Mouse (Mus musculus) hindbrain, embryonic 13.5 days (tissue): ENCODE data around the gene Efl1. TPM values are rescaled to one million over a fixed set of nuclear protein-coding genes. Genes with fewer than 3 reads are reported as not detected.

Source experiments
- ATAC-seq: fragments of 200-750 bp; cut with Nextera tagmentation; 2 replicates; pipeline ENCODE4 v1.8.0; 2017; ENCODE audit warnings: moderate TSS enrichment; ENCODE audit not compliant: low FRiP score
- H3K27ac ChIP-seq: fragments of 300-500 bp; sonication (generic); 2 replicates; pipeline ENCODE4 v1.5.1; 2015; ENCODE audit warnings: inconsistent platforms, mild to moderate bottlenecking, moderate library complexity
- H3K27me3 ChIP-seq: fragments of 300-500 bp; sonication (generic); 2 replicates; pipeline ENCODE4 v1.6.1; 2015; ENCODE audit warnings: mild to moderate bottlenecking, inconsistent platforms
- H3K36me3 ChIP-seq: fragments of 300-500 bp; sonication (generic); 2 replicates; pipeline ENCODE4 v1.6.1; 2015; ENCODE audit warnings: mild to moderate bottlenecking, inconsistent platforms
- H3K4me1 ChIP-seq: fragments of 300-500 bp; sonication (generic); replicated peaks from 2 replicates; pipeline ENCODE4 v1.6.1; 2015; ENCODE audit warnings: inconsistent platforms
- H3K4me2 ChIP-seq: fragments of 300-500 bp; sonication (generic); 2 replicates; pipeline ENCODE4 v1.6.1; 2015; ENCODE audit warnings: inconsistent platforms, mild to moderate bottlenecking, moderate library complexity
- H3K4me3 ChIP-seq: fragments of 300-500 bp; sonication (generic); 2 replicates; pipeline ENCODE4 v1.5.1; 2015; ENCODE audit warnings: mild to moderate bottlenecking, inconsistent platforms
- H3K9ac ChIP-seq: fragments of 300-500 bp; sonication (generic); 2 replicates; pipeline ENCODE4 v1.6.1; 2015; ENCODE audit warnings: mild to moderate bottlenecking, inconsistent platforms
- H3K9me3 ChIP-seq: fragments of 300-500 bp; sonication (generic); 2 replicates; pipeline ENCODE4 v1.6.1; 2016; ENCODE audit warnings: inconsistent platforms
- WGBS: fragments of 180-500 bp; shearing (Covaris S2); methylation state at CpG from one replicate; pipeline ENCODE4 v1.1.7; 2015; 5-methylcytosine and 5-hydroxymethylcytosine counted together
- polyA plus RNA-seq: library from polyadenylated mRNA; unstranded; fragments of >200 nt; fragmentation: Nextera tagmentation; extraction: Ambion mirVana; gene quantifications from 2 replicates; pipeline ENCODE4 v1.2.1, GENCODE M21; 2015

The Efl1 gene
- polyA plus RNA-seq, 1 experiment from 2014 or later = 22.4 TPM

DNA sequence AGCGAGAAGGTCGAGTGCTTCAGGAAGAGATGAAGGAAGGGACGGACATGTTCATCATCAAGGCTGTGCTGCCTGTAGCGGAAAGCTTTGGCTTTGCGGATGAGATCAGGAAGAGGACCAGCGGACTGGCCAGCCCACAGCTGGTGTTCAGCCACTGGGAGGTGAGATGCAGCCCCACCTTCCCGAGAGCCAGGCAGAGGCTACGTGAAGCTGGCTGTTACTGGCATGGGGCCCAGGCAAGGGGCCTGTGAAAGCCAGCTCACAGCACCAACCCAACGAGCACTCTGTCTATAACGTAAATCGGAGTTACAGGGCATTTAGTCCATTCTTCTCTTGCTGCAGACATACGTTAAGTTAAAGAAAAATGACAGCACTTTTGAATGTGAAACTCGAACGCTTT lies 124.1 kb downstream of the Efl1 start:
- no peaks in the 10 kb centered on the region for H3K9me3 ChIP-seq
- H3K27me3 ChIP-seq = no peaks in the 10 kb centered on the region
- WGBS = 57% methylated on average over 14 of the region's 14 CpGs
- H3K4me2 ChIP-seq = no peak overlapping the region
- no peak overlapping the region for H3K4me3 ChIP-seq
- H3K27ac ChIP-seq = peak overlapping the region; percentile 30; the same call in 1 of the 2 replicates
- 0 out of 2 replicates have a peak, but pooled peaks have one; percentile 25 for ATAC-seq
- H3K36me3 ChIP-seq = peaks cover 4% of the 10 kb centered on the region; the same call in 1 of the 2 replicates
- peak overlapping the region; percentile 43; the same call in 1 of the 2 replicates for H3K9ac ChIP-seq
- H3K4me1 ChIP-seq = peaks cover 26% of the 10 kb centered on the region

DNA sequence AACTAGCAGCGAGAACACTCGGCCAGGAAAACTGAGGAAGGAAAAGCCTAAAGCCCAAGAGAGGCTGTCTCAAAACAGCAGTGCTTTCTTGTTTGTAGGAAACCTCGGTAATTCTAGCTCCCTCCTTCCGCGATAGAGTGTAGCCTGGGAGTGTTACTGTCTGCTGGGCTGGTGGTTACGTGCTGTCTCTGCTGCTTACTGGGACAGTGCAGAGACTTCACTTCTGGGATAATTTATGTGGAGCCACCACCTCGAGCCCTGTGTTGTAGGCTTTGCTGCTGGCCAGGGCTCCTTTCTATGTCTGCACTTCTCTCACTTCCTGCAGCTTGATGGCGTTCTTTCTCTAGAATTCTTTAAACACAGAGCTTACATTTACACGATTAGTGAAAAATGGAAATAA lies 124.7 kb downstream of the Efl1 start:
- no peak overlapping the region for H3K4me3 ChIP-seq
- peak overlapping the region; percentile 46 for H3K27ac ChIP-seq
- peaks cover 26% of the 10 kb centered on the region for H3K4me1 ChIP-seq
- H3K4me2 ChIP-seq = no peak overlapping the region
- 63% methylated on average over 9 of the region's 9 CpGs for whole genome bisulfite sequencing
- peaks cover 9% of the 10 kb centered on the region for H3K36me3 ChIP-seq
- no peaks in the 10 kb centered on the region for H3K27me3 ChIP-seq
- no peak for ATAC-seq
- no peaks in the 10 kb centered on the region for H3K9me3 ChIP-seq
- no peak overlapping the region; the same call in 1 of the 2 replicates for H3K9ac ChIP-seq

DNA sequence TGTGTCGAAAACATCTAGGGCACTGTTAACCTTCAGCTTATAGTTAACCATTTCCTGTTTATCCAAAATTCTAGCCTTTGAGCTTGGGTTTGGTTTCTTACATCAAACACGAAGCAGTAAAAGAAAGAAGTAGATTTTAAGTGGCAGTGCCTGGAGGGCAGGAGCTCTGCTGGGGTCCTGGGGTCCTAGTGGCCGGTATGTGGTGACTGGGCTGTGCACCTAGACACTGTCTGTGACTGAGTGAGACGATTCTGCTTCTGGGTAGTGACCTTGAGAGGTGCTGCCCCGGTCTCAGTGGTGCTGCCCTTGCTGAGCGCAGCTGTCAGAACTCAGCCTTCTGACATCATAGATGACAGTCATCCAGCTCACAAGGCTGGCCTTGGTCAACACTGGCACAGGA lies 125.5 kb downstream of the Efl1 start:
- Histone ChIP-seq H3K9ac (no peak overlapping the region), H3K27me3 (no peaks in the 10 kb centered on the region), H3K4me1 (peaks cover 26% of the 10 kb centered on the region), H3K9me3 (no peaks in the 10 kb centered on the region), H3K27ac (no peak overlapping the region), H3K4me3 (no peak overlapping the region), H3K4me2 (no peak overlapping the region), H3K36me3 (peaks cover 9% of the 10 kb centered on the region)
- ATAC-seq = no peak
- 85% methylated on average over 6 of the region's 6 CpGs for WGBS

DNA sequence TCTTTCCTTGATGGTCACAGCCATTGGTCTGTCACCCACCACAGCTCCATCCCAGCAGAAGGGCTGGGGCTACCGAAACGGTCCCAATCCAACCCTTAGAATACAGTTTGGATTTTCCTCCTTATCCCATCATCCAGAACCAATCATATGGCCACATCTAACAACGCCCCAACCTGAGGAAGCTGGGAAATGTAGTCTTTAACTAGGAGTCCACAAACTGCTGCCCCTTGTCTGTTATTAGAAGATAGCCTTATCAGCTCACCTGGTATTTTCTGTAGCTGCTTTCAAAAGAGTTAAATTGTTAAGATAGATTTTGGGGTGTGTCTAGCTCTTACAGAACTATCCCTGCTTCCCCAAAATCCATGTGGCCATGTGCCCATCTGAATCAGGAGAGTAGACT lies 126.7 kb downstream of the Efl1 start:
- WGBS = 93% methylated on average over 3 of the region's 3 CpGs
- peaks cover 14% of the 10 kb centered on the region for H3K36me3 ChIP-seq
- no peaks in the 10 kb centered on the region for H3K27me3 ChIP-seq
- H3K9ac ChIP-seq = no peak overlapping the region
- ATAC-seq = no peak
- H3K9me3 ChIP-seq = no peaks in the 10 kb centered on the region
- H3K4me3 ChIP-seq = no peak overlapping the region
- no peak overlapping the region for H3K4me2 ChIP-seq
- no peak overlapping the region for H3K27ac ChIP-seq
- H3K4me1 ChIP-seq = peaks cover 17% of the 10 kb centered on the region

DNA sequence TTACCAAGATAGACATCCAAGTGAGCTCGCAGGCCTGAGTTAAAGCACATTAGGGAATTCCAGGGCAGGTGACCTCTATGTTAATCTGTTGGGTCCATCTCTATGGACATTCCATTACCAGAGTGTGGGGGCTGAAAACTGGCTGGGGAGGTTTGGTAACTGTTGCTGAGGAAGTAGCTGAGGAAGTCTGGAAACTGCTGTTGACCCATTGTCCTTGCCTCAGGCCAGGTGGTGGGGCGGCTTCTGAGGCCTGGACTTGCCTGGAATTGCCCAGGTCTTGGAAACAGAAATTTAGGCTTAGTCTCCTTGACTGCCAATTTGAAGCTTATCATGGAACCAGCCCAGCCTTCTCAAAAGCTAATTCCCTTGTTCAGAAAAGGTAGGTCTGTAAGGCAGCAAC lies 134.7 kb downstream of the Efl1 start:
- no peaks in the 10 kb centered on the region for H3K27me3 ChIP-seq
- no peak overlapping the region for H3K9ac ChIP-seq
- H3K9me3 ChIP-seq = no peaks in the 10 kb centered on the region
- WGBS = 88% methylated on average over 2 of the region's 2 CpGs
- ATAC-seq = no peak
- H3K4me1 ChIP-seq = 0 out of 2 replicates have a peak, but pooled peaks cover 3% of the 10 kb centered on the region
- no peak overlapping the region for H3K4me3 ChIP-seq
- no peak overlapping the region for H3K27ac ChIP-seq
- peaks cover 6% of the 10 kb centered on the region for H3K36me3 ChIP-seq
- no peak overlapping the region for H3K4me2 ChIP-seq

DNA sequence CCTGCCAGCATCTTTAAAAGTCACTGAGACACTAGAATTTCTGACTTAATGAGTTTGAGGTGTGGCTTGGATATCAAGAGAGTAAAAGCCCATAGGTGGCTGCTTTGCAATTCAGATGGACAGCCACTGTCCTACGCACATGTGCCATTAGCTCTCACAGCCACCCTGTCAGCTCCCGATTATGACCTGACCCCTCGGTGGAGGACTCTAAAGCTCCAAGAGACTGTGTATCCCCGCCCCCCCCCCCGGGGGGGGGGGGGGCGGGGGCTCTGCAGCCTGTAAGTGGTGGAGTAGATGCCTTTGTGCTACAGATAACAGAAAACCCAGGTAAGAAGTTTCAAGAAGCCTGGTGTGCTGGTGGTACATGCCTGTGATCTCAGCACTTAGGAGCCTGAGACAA lies 135.3 kb downstream of the Efl1 start:
- Histone ChIP-seq H3K4me2 (no peak overlapping the region), H3K27me3 (no peaks in the 10 kb centered on the region), H3K27ac (no peak overlapping the region), H3K4me1 (0 out of 2 replicates have a peak, but pooled peaks cover 3% of the 10 kb centered on the region), H3K4me3 (no peak overlapping the region), H3K9ac (no peak overlapping the region), H3K36me3 (0 out of 2 replicates have a peak, but pooled peaks cover 5% of the 10 kb centered on the region), H3K9me3 (no peaks in the 10 kb centered on the region)
- 36% methylated on average over 5 of the region's 6 CpGs for WGBS
- no peak for ATAC-seq

DNA sequence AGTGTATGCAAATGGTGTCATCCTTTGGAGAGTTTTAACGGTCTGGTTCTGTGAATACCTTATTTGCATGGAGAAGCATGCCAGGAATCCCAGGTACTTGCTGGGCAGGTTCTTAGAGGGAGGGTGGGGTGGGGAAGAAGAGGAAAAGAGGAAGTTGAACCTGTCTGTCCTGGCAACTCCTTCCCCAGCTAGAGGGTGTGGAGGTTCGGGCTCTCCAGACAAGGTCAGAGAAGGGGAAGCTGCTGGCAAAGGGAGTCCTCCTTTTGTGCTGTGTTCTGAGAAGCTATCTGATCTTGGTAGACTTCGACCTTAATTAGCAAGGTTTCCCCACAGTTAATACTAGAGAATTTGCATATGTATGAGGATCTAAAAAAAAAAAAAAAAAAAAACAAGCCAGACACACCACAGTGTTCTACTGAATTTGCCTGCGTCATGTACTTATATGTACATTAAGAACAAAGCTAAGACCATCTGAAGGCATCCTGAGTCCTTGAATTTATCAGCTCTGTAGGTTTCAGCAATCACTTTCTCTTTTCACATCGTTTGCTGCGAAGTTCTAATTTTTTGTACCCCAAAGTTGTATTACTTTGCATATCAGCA lies 137.0 kb downstream of the Efl1 start:
- H3K9ac ChIP-seq = no peak overlapping the region
- H3K27ac ChIP-seq = no peak overlapping the region
- no peak for ATAC-seq
- no peaks in the 10 kb centered on the region for H3K36me3 ChIP-seq
- no peak overlapping the region for H3K4me2 ChIP-seq
- H3K9me3 ChIP-seq = no peaks in the 10 kb centered on the region
- H3K4me1 ChIP-seq = 0 out of 2 replicates have a peak, but pooled peaks cover 3% of the 10 kb centered on the region
- H3K4me3 ChIP-seq = no peak overlapping the region
- WGBS = 68% methylated on average over 6 of the region's 6 CpGs
- H3K27me3 ChIP-seq = no peaks in the 10 kb centered on the region

DNA sequence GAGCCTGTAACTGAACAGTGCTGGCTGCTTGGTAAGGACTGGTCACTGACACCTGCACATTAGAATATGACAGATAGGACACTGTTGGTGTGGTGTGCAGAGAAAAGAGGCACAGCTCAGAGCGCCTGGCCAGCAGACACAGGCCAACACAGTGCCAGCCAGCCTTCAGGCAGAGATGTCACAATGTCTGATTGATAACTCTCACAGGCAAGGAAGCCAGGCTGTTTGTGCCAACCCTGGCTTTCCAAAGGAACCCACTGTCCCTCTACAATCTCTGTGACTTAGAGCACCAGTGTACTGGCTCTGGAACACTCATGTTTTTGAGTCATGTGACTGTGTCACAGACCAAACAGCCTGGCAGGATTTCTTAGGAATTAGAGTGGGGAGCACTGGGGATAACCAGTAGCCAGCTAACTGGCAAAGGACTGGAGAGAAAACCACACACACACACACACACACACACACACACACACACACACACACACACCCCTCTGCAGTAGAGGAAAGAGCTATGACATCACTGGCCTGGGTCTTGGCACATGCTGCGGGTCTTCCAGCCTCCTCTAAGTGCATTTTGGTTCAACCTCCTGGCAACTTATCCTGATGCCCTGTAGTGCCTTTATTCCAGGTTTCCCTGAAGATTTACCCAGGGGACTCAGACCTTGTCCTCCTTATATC lies 137.7 kb downstream of the Efl1 start:
- no peak overlapping the region for H3K27ac ChIP-seq
- 70% methylated on average over 2 of the region's 2 CpGs for WGBS

DNA sequence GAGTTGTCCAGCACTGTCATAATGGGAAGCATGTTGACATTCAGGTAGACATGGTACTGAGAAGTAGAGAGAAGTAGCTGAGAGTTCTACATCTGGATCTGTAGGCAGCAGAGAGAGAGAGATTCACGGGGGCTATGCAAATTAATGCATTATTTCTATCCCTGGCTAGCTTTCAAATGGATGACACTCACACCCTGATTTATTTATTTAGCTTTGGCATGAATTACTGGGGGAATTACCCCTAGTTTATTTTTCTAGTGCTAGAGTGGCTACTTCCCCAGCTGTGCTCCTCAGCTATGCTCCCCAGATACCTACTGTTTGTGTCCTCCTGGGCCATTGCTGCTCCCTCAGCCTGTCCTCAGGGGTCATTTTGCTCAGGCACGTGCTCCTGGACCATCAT lies 144.2 kb downstream of the Efl1 start:
- no peak overlapping the region for H3K4me3 ChIP-seq
- no peaks in the 10 kb centered on the region for H3K36me3 ChIP-seq
- no peak overlapping the region for H3K4me2 ChIP-seq
- no peaks in the 10 kb centered on the region for H3K27me3 ChIP-seq
- H3K9me3 ChIP-seq = no peaks in the 10 kb centered on the region
- WGBS = 33% methylated on average over 2 of the region's 2 CpGs
- no peak for ATAC-seq
- no peak overlapping the region for H3K27ac ChIP-seq
- no peak overlapping the region for H3K9ac ChIP-seq
- H3K4me1 ChIP-seq = no peaks in the 10 kb centered on the region

More for the DNA sequence above, 137.7 kb downstream of the Efl1 start:
- Histone ChIP-seq H3K4me3 (no peak overlapping the region), H3K4me2 (no peak overlapping the region), H3K9ac (no peak overlapping the region), H3K36me3 (no peaks in the 10 kb centered on the region), H3K9me3 (no peaks in the 10 kb centered on the region), H3K4me1 (0 out of 2 replicates have a peak, but pooled peaks cover 3% of the 10 kb centered on the region), H3K27me3 (no peaks in the 10 kb centered on the region)
- ATAC-seq = peak; percentile 78

DNA sequence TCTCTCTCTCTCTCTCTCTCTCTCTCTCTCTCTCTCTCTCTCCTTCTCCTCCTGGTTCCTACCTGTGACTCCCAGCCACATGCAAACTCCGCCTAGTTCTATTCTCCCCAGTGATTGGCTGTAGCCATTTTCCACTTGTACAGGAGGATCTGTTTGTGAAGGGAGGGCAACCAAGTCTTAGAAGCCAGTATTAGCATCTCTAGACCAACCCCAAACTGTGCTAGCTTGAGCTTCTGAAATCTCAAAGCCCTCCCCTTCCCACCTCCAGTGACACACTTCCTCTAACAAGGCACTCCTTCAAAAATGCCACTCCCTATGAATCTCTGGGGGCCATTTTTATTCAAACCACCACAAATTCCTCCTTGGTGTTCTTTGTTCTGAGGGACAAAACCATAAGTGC lies 144.7 kb downstream of the Efl1 start:
- WGBS = 86% methylated on average over 1 of the region's 1 CpGs
- Histone ChIP-seq H3K4me1 (no peaks in the 10 kb centered on the region), H3K4me3 (no peak overlapping the region), H3K27me3 (no peaks in the 10 kb centered on the region), H3K4me2 (no peak overlapping the region), H3K36me3 (no peaks in the 10 kb centered on the region), H3K9me3 (no peaks in the 10 kb centered on the region), H3K9ac (no peak overlapping the region), H3K27ac (no peak overlapping the region)
- ATAC-seq = no peak

DNA sequence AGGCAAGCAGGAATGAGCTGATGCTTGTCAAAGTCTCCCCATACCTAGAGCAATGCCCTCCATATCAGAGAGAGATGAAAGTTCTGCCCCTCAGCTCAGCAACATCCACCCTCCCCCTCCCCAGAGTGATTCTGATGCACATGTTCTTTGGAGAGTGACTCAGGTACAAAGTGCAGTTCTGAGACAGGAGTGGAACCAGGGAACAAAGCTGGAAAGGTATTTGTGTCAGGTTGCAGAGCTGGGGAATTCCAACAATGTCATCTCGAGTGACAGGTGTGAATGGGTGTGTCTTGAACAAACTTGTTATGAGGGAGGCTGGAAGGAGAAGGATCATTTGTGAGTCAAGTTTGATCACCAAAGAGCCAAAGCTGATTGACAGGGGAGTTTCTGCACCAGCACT lies 146.1 kb downstream of the Efl1 start:
- no peak overlapping the region for H3K27ac ChIP-seq
- ATAC-seq = no peak
- H3K4me1 ChIP-seq = no peaks in the 10 kb centered on the region
- H3K4me3 ChIP-seq = no peak overlapping the region
- 65% methylated on average over 1 of the region's 1 CpGs for WGBS
- no peaks in the 10 kb centered on the region for H3K36me3 ChIP-seq
- H3K4me2 ChIP-seq = no peak overlapping the region
- no peaks in the 10 kb centered on the region for H3K27me3 ChIP-seq
- no peaks in the 10 kb centered on the region for H3K9me3 ChIP-seq
- H3K9ac ChIP-seq = no peak overlapping the region

DNA sequence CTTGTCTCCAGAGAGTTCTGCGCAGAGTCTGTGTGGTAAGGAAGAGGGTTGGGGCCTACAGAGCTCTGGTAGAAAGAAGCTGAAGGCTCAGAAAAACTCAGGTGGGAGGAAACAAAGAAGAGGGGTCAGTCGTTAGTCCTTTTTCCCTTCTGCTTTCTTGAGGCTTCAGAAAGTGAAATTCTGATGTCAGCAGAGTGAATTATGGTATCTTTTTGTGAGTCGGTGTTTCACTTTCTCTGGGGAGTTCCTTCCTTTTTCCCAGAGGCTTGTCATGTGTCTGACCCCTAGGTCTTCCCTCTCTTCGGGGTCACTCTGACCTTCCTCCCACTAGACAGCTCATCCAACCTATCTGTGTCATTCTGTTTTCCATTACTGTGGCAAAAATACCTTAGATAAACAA lies 153.8 kb downstream of the Efl1 start:
- H3K27ac ChIP-seq = no peak overlapping the region
- WGBS = 65% methylated on average over 4 of the region's 4 CpGs
- H3K36me3 ChIP-seq = no peaks in the 10 kb centered on the region

DNA sequence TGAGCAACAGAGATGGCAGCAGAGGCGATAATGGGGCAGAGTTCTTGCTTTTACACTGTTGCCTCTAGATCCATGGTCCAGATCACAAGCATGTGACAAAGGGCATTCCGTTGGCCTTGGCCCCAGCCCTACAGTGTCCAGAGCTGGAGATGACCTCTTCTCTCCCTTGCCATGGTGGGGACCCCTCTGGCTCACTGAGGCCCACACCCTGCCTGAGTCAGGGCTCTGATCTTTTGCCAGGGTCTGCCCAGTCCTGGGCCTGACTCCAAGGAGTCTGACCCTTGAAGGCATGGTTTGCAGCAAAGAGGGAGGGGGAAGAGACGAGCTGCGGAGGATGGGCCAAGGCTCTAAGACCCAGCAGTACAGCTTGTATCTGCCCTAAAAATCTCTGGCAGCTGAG lies 159.8 kb downstream of the Efl1 start:
- no peak overlapping the region for H3K9ac ChIP-seq
- H3K27me3 ChIP-seq = no peaks in the 10 kb centered on the region
- no peaks in the 10 kb centered on the region for H3K9me3 ChIP-seq
- H3K36me3 ChIP-seq = no peaks in the 10 kb centered on the region
- 82% methylated on average over 4 of the region's 4 CpGs for WGBS
- peaks cover 17% of the 10 kb centered on the region for H3K4me1 ChIP-seq
- H3K4me3 ChIP-seq = no peak overlapping the region
- no peak overlapping the region for H3K27ac ChIP-seq
- H3K4me2 ChIP-seq = no peak overlapping the region
- ATAC-seq = no peak

More for the DNA sequence above, 153.8 kb downstream of the Efl1 start:
- Histone ChIP-seq H3K4me1 (no peaks in the 10 kb centered on the region), H3K4me2 (no peak overlapping the region), H3K9me3 (no peaks in the 10 kb centered on the region), H3K4me3 (no peak overlapping the region), H3K9ac (no peak overlapping the region), H3K27me3 (no peaks in the 10 kb centered on the region)
- ATAC-seq = no peak
